Mouse (Mus musculus) forebrain, embryonic 15.5 days (tissue): Measurements from ENCODE around the gene Slc26a3. TPM values are rescaled to one million over a fixed set of nuclear protein-coding genes. Genes with fewer than 3 reads are reported as not detected.

Source experiments
- polyA plus RNA-seq: library from polyadenylated mRNA; unstranded; fragments of >200 nt; fragmentation: Nextera tagmentation; extraction: Ambion mirVana; gene quantifications from 2 replicates; pipeline ENCODE4 v1.2.1, GENCODE M21; 2015

Slc26a3 gene
- polyA plus RNA-seq, 1 experiment from 2014 or later, result 0.11 TPM

Other genes with a start within 250 kb of the Slc26a3 start
- gene Gm6993, start 150.1 kb upstream of the Slc26a3 start, polyA plus RNA-seq, result not detected in 2 replicates
- 18.3 and 19.1 TPM in 2 replicates for gene Lamb1, start 125.6 kb upstream of the Slc26a3 start, polyA plus RNA-seq
- gene Dld, start 39.4 kb upstream of the Slc26a3 start, polyA plus RNA-seq, result 115 and 126 TPM in 2 replicates
- gene Cbll1, start 108.7 kb downstream of the Slc26a3 start, polyA plus RNA-seq, result 12.9 and 14.3 TPM in 2 replicates
- gene Slc26a4, start 169.1 kb downstream of the Slc26a3 start, polyA plus RNA-seq, result 0.08 TPM in 1 of 2 replicates, not detected in the other
- gene Bcap29, start 243.8 kb downstream of the Slc26a3 start, polyA plus RNA-seq, result 27.3 and 27.6 TPM in 2 replicates